Mouse (Mus musculus) cerebellum, adult 11-12 months (tissue): Measurements from ENCODE around the gene Epyc.

Experiments
- DNase-seq: peaks from one replicate; pipeline ENCODE4 v3.0.0; 2022

Epyc gene

DNA sequence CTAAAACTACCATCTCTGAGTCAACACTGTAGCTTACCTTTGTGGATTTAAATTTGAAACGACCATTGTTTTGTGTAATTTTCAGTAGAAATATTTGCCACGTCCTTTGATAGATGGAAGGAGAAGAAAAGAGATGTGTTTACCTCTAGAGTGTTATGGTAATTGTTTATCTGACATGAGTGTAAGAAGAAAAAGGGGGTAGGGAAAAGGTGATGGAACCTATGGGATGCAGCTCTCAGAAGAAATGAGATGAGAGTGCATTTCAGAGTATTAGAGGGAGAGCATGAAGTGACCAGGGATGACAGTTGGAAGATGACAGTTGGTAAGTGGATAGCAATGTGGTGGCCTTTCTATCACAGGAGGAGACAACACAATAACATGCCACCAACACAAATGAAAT lies at the start of gene Epyc:
Gene Epyc (plus strand): TSS at position 301 of the 400 bp plus-strand sequence.
- DNase-seq: no peak

DNA sequence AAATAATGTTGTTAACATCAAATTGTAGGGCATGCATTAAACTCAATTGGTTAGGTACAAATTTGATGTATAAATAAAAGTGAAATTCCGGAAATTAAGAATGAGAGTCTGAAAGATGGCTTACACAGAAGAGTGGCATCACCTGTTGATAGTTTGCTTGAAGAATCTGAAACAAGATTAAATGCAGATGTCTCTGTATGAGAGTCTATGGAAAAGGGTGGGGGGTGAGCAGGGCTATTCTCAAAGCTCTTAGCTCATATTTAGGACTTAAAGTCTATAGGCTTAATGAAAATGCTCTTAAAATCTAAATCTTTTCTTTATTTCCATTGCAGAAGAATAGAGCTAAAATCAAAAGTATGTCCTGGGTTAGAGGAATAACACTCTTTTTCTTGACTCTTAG lies 48.2 kb upstream of the Epyc start:
- no peak for DNase-seq

DNA sequence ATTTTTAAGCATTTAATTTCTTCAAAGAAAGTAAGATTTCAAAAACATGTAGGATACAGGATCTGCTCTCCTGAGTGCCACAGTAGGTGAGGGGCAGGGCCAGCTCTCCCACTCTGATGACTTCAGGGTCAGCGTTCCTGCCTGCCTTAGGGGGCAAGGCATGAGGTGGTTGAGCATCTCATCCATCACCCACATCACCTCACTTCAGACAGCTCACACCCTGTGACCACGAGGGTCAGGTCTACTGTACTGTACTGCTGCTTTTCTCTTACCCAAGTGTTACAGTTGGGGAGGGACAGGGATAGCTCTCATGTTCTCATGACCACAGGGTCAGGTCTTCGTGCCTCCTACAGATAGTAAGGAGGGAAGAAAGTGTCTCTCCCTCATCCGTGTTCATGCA lies 42.1 kb upstream of the Epyc start:
- no peak for DNase-seq

DNA sequence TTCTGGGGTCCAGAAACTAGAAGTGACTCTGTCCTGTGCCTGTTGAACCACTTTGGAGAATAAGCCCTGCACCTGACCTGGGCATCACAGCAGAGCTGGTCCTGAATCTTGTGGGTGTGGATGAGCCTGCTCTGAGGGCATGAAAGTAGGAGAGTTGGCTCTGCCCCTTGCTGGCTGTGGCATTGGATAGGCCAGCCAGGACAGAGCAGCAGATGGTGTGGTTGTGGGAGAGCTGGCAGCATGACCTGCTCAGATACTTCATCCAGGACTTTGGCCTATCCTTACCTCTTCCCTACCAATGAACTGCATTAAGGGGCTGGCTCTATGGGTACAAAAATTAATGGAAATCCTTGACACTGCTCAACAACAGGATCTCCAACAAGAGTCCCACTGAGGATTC lies 40.6 kb upstream of the Epyc start:
- peak; percentile 92 for DNase-seq

DNA sequence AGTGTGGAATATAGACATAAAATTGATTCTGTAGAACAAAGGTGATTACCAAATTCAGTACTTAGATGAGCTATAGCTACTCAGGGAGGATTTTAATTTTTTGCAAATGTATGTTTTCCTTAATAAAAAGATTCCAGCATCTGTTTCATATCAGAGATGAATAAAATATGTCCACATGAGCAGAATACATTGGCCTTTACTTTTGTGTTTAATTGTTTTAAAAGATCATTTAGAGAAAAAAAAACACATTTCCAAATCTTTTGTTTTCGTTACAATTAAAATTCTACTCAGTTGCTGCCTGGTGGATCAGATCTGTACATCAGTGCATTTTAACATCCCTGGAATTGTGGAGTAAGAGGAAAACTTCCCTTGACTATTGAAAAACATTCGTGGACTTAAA lies 37.3 kb upstream of the Epyc start, which contains the start of gene Kera:
Gene Kera (plus strand): TSS at position 301 of the 400 bp plus-strand sequence.
- DNase-seq: no peak

DNA sequence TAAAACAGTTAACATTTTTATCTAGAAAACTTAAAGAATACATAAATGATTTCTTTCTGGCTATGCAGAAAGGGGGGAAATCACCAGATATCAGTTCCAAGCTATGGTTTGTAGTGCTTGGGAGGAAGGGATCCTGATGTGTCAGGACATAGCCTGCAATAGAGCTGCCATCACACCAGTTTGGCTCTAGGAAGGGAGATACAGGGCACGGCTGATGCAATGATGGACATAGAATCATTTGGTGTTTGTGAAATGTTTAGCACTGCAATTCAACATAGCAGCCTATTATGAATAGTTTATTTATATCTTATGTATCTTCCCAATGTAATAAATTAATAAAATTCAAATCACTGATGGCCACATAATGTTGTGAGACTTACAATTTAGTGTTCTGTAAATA lies 21.5 kb upstream of the Epyc start:
- DNase-seq: no peak

DNA sequence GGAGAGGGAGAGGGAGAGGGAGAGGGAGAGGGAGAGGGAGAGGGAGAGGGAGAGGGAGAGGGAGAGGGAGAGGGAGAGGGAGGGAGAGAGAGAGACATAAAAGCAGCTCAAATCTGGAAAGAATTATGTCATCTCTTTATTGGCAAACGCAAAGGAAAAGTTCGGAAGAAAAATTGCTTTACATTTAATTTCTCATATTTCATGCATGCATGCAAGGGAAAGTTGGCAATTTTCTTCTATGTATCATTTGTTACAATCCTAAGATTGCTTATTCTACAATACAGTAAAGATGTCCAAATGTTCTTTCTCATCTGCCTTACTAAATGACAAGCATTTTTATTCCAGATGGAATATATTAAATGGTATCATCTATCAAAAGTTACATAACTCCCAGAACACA lies 19.5 kb upstream of the Epyc start:
- DNase-seq: no peak

DNA sequence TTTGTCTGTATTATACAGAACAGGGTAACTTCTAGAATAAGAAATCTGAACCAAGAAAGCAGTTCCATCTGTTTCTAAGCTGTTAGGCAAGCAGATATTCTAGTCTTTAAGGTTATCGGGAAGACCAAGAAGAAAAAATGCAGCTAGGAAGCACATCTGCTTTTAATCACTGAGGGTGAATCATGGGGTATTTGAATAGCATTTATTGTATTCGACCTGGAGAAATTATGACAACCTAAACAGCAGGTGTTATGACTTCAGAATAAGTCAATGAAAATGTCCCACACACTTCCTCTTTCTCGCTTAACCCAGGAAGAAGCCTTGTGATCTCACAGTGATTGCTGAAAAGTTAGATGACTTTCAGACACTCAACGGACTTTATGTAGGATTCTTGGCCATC lies 18.8 kb upstream of the Epyc start:
- DNase-seq: no peak

DNA sequence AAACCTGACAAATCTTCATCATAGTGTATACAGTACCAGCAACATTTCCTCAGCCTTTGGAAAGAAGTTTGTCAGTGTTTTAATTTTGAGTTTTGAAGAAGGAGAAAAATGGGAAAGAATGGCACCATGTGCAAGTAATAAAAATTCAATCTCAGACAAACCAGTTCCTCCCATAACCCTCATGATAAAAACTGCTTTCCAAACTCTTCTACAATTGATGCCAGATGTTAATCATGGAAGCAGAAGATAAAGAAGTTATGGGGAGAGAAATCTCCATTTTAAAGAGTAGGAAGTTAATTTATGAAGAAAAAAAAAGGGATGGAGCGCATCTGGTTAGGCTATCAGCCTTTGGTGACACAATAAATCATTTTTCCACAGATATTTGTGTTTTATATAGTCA lies 17.3 kb upstream of the Epyc start:
- no peak for DNase-seq

DNA sequence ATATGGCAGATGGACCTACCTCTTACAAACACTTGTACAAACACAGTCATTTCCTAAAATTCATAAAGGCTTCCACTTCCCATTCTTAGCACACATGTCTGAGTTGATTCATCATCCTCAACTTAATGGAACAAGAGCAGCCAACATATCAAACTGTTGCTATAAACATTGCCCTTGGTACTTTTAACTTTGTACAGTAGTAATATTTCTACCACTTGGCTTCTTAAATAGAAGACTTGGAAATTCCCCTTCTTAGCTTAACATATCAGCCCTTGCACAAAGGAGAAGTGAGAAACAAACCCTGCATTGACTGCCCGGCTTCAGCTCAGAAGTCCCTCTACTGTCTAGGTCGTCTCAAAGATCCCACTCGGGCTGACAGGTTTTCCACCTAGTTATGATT lies 12.8 kb upstream of the Epyc start:
- no peak for DNase-seq

DNA sequence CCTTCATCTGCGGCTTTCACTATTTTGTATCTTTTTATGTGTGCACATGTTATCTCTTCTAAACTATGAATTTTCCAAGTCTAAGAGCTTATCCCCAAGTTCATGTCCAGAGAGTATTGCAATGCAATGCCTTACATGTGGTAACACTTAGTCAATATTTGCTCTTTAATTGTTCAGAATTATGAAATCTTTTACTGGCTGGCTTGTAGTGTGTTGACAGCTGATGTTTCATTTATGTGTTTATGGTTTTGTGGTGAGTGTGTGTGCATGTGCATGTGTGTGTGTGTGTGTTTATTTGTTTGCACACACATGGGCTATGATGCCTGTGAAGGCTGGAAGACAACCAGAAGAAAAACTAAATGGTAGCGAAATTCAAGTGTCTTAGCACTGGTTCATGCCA lies 1.9 kb upstream of the Epyc start:
- DNase-seq: no peak

DNA sequence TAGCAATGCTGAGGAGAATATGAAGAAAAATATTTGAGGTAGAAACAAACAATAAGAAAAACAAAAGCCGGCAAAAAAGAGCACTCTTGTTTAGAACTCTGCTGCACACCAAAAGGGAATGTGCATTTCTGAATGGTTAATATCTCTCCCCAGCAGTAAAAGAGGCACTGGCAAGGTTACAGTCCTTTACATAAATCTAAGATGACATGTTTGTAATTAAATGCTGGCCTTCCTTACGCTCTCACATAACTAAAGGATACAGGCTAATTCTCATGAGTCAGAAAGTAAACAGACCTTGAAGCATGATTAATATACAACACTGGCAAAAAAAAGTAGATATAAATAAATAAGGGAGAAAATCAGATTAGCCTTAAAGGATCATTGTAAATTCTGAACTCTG lies 6.5 kb downstream of the Epyc start:
- no peak for DNase-seq

DNA sequence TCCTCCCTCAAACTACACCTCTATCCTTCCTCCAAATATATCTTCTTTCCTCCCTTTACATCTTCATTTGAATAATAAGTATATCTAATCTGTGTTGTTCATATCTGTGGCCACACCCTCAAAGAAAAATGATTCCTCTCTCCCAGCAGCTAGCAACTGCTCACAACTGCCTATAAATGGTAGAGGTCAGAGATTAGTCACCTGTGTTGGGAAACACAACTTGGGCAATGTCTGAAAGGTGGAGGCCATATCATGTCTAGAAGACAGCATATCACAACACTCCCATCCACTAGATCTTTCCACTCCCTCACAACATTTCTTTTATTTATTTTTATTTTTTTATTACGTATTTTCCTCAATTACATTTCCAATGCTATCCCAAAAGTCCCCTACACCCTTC lies 15.6 kb downstream of the Epyc start:
- no peak for DNase-seq

DNA sequence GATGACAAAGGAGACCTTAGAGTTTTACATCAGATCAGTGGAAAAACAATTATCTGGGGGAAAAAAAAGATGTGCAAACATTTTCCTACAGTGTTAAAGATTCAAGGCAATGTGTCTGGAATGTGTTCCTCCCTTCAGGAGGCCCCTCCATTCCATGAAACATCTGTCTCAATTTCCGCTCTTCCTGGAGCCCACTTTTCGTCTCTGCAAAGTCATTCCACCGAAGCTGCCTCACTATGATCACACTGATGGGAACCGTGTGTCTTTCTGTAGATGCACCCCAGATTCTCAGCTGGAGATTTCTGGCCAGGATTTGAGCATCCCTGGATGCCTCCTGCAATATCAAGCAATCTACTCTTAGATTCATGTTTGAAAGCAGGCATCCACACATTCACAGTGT lies 24.8 kb downstream of the Epyc start:
- DNase-seq: no peak

DNA sequence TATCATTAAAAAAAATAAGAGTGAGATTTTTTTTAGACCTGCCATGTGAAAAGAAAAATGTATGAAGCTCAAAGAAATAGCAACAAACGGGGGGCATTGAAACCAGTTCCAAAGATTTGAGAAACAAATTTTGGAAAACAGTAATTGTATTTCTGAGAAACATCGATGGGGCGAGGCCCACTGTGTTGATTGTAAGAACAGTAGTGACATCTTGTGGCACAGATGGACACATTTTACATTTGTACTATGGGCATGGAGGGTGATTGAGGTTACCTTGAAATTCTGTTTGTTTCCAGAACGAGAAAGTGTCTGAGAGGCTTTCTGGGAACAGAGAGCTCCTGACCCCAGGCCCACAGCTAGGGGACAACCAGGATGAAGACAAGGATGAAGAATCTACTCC lies 26.3 kb downstream of the Epyc start:
- no peak for DNase-seq

DNA sequence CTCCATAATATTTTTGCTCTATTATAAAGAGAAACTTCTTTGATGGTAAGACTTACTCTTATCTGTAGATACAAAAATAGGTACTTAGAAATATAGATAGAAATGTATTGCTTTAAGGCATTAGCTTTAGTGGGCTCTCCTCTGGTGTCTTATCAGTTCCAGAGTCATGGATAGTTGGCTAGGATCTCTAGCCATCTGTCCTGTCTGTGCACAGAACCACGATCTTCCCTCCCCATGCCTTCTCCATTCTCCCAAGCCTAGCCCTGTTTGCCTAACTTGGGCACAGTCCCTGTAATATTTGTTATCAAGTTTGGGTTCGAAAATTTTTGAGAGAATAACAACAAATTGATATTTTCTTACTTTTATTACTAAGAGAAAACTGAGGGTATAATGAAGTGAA lies 29.4 kb downstream of the Epyc start:
- DNase-seq: no peak

DNA sequence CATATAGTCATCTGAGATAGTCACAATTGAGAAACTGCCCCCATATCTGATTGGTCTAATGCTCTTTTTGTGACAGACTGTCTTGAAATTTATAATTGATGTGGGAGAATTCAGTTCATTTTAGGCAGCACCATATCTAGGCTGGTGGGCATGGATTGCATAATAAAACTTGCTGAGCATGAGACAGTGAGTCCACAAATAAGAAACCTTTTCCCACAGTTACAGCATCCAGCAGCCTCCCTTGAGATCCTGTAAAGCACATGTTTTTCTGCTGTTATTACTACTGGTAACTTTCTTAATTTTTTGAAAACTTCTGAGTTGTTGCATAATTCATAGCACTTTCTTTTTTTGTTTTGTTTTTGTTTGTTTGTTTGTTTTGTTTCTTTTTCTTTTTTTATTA lies 39.1 kb downstream of the Epyc start:
- DNase-seq: no peak

DNA sequence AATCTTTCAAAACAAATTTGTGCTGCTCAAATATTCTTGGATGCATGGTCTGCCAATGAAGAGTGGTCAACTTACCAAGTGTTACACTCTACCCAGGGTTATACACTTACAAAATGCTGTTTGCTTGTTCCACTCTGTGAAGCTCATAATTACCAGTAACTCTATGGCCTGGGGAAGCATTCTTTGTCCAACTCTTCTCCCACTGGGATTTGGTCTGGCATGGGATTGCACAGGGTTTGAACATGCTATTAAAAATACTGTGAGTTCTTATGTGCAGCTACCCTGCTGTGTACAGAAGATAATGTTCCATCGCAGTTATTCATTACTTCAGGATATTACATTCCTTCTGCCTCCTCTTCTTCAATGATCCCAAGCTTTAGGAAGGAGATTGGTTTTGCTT lies 43.3 kb downstream of the Epyc start:
- no peak for DNase-seq

DNA sequence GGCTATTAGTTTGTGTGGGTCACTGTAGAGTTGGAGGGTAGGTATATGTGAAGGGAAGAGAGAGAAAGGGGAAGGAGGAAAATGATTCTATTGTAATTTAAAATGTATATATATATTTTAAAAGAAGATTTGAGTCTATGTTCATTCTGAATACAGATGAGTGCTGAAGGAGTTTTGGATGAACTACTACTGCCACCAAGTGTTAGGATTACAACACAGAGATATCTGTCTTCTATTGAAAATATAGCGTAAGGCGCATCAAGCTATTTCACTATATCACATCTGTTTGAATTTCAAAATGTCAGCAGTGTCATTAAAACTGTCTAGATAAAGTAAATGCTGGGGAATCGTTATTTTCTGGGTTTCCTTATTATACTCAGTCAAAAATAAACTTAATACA lies 45.6 kb downstream of the Epyc start:
- DNase-seq: no peak

DNA sequence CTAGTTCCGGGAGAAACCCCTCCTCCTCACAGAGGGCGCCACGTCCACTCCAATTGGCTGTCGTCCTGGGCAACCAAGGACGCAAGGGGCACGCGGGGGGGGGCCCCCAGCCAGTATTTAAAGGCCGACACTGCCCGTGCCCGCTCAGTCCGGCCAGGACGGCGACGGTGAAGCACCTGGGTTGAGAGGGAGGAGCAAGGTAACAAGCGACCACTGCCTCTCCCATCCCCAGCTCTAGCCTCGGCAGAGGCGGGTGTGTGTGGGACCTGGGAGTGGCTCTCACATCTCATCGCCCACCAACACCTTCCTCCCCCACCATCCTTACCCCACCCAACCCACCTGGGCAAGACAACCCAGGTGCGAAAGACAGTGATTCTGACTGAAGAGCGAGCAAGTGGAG lies 49.0 kb downstream of the Epyc start, which contains the start of gene Ccer1:
Gene Ccer1 (plus strand): TSS at position 147 of the 400 bp plus-strand sequence.
- DNase-seq: no peak

DNA sequence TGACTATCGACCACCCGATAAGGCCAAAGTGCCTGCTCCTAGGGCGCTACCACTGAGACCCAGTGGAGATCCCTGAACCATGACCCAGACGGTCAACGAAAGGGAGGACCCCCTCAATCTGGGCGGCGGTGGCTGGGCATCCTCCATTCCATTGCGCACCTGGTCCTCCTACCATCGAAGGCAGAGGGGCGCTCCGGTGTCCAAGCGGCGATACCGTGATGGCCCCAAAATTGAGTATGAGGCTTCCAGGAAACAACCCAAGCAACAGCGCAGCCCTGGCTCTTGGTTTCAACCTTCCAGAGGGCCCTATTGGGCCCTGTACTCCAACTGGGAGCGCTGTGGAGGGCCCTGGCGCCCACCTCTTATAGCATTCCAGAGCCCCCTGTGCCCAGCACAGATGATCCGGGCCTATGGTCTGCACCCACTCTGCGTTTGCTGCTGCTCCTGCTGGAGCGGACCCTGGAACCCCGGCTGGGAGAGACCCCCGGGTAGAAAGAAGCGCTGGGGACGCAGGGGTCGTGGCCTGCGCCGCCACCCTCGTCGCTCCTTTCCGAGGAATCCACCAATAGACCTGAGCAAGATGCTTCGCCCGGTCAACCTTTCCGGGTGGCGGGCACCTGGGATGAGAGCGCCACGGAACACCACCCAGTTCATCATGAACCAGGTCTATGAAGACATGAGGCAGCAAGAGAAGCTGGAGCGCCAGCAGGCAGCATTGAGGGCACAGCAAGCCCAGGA lies 49.7 kb downstream of the Epyc start:
- no peak for DNase-seq

DNA sequence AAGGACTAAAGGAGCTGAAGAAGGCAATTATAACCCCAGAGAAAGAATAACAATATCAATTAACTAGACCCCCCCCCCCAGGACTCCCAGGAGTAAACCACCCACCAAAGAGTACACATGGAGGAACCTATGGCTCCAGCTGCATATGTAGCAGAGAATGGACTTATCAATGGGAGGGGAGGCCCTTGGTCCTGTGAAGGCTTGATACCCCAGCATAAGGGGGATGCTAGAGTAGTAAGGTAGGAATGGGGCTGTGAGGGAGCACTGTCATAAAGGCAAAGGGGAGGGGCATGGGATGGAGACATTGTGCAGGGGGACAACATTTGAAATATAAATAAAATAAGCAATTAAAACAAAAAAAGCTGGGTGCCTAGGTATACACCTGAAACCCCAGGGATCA lies 58.5 kb downstream of the Epyc start:
- no peak for DNase-seq

DNA sequence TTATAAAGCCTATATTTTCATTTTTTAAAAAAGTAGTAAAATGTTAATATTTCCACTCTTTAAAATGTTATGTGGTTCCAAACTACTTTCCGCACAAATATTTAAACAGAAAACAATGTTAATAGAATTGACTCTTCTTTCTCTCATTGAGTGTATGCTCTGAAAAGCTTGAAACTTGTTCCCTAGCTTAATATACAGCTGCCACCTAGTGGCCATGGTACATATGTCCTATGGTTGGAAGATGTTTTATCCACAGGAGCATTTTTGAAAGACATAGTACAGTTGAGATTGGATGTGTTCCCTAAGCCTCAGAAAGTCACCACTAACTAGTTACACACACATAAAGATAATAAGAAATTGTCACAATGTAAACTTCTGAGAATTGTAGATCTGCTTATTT lies 60.7 kb downstream of the Epyc start:
- DNase-seq: no peak

DNA sequence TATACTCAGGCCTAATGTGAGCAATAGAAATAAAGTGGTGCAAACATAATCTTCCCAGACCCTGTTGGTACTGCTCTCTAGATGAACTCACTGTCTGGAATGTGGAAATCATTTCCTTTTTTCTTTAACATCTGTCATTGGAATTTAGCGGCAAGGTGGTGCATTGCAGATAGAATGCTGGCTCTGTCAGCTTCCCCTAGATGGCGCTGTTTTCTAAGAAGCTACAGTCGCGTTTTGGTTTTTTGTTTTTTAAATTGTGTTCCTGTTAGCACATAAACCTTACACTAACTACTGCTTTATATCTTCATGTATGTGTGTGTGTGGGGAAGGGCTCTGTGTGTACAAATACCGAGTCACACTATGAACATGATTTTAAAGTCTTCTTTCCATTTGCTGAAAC lies 68.8 kb downstream of the Epyc start:
- no peak for DNase-seq

DNA sequence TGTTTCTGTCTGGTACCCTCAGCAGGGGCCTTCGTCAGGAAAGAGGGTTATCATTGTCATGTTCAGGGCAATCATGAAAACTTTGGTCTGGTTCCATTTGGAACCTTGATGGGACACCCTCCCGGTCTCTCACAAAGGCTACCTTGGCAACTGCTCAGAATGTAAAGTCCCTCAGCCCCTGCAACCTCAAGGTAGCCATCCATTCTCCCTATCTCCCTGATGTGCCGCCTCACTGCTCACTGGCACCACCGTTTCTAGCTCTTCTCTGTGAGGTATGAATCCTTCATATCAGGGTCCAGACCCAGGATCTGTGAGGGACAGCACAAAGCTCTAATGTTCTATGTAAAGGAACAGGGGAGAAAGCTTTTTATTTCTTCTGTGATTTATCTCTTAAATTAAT lies 70.7 kb downstream of the Epyc start:
- no peak for DNase-seq
